In genomic region chr13:97725160-97725825, GRCm38 (mm10) we compare ENCODE assay signal across 18 mouse cellular contexts. TPM values are rescaled to one million over a fixed set of nuclear protein-coding genes. Genes with fewer than 3 reads are reported as not detected.
DNase-seq lines count a peak whose midpoint lies in the region; ATAC-seq and TF ChIP-seq lines count a peak whose summit lies in the region.
"Had no signal": no experiment of that assay in that cellular context is flagged by ENCODE, and none has a peak within 500 bp of the region (broad histone marks: within the 10 kb centered on the region; RNA-seq: fewer than 3 reads in every experiment).

No protein-coding gene starts in this region.

- no peak for DNase-seq in embryonic facial prominence, embryonic 10.5 days (ENCODE audit: low spot score)
- peak; percentile 71 for DNase-seq in left cerebral cortex, postnatal 4 days
- DNase-seq in left cerebral cortex, adult 8-10 months (ENCODE audit: low spot score in 2 of 2), result no peak
- no peak for DNase-seq in stomach, postnatal 0 days (ENCODE audit: low spot score)
- DNase-seq in adrenal gland, postnatal 36 days, result no peak
- DNase-seq: adrenal gland, postnatal 25 days; heart, adult 18-20 months; kidney, adult 9 months; kidney, postnatal 36 days; liver, embryonic 13.5 days; midbrain, embryonic 14.5 days; thymus, adult 2 months had no signal

- intact Hi-C loops in left cerebral cortex, postnatal 4 days (cut with DNase I), result no loop called here

- WGBS in embryonic facial prominence, embryonic 13.5 days, result 62% methylated on average over 11 of the region's 11 CpGs
- WGBS in embryonic facial prominence, embryonic 10.5 days, result 79% methylated on average over 11 of the region's 11 CpGs
- 58% methylated on average over 11 of the region's 11 CpGs for WGBS in stomach, embryonic 14.5 days
- 64% methylated on average over 11 of the region's 11 CpGs for WGBS in stomach, postnatal 0 days
- 59% methylated on average over 11 of the region's 11 CpGs for WGBS in forebrain, embryonic 15.5 days

- H3K27ac ChIP-seq in embryonic facial prominence, embryonic 13.5 days, result peak overlapping the region; percentile 36; the same call in 1 of the 2 replicates
- H3K27ac ChIP-seq in embryonic facial prominence, embryonic 10.5 days (replicated peaks), result no peak overlapping the region; the same call in 1 of the 2 replicates
- H3K27ac ChIP-seq in stomach, embryonic 14.5 days (ENCODE audit: low read length), result no peak overlapping the region
- no peak overlapping the region for H3K27ac ChIP-seq in stomach, postnatal 0 days (replicated peaks)
- no peak overlapping the region for H3K27ac ChIP-seq in forebrain, embryonic 15.5 days (replicated peaks)
- H3K27ac ChIP-seq: heart, embryonic 15.5 days; liver, embryonic 13.5 days; neural tube, embryonic 15.5 days had no signal

- H3K9ac ChIP-seq in embryonic facial prominence, embryonic 13.5 days, result no peak overlapping the region
- H3K9ac ChIP-seq in stomach, embryonic 14.5 days (replicated peaks; ENCODE audit: low read depth, low read length), result no peak overlapping the region
- H3K9ac ChIP-seq in stomach, postnatal 0 days (ENCODE audit: low read length), result no peak overlapping the region
- H3K9ac ChIP-seq in forebrain, embryonic 15.5 days (replicated peaks), result no peak overlapping the region
- H3K9ac ChIP-seq: heart, embryonic 15.5 days; liver, embryonic 13.5 days; neural tube, embryonic 15.5 days had no signal

- no peak overlapping the region for H3K4me2 ChIP-seq in embryonic facial prominence, embryonic 13.5 days
- H3K4me2 ChIP-seq in stomach, embryonic 14.5 days (replicated peaks; ENCODE audit: low read depth, low read length), result no peak overlapping the region
- H3K4me2 ChIP-seq in stomach, postnatal 0 days (replicated peaks; ENCODE audit: low read depth), result no peak overlapping the region
- no peak overlapping the region for H3K4me2 ChIP-seq in forebrain, embryonic 15.5 days (replicated peaks)
- H3K4me2 ChIP-seq: heart, embryonic 15.5 days; liver, embryonic 13.5 days; neural tube, embryonic 15.5 days had no signal

- H3K27me3 ChIP-seq in embryonic facial prominence, embryonic 13.5 days, result no peaks in the 10 kb centered on the region
- H3K27me3 ChIP-seq in embryonic facial prominence, embryonic 10.5 days (replicated peaks; ENCODE audit: low read depth, poor library complexity, severe bottlenecking), result no peaks in the 10 kb centered on the region
- H3K27me3 ChIP-seq in stomach, embryonic 14.5 days (ENCODE audit: control insufficient read depth, insufficient read depth, low read length), result no peaks in the 10 kb centered on the region
- H3K27me3 ChIP-seq in stomach, postnatal 0 days (ENCODE audit: control insufficient read depth, insufficient read depth, low read length), result no peaks in the 10 kb centered on the region
- H3K27me3 ChIP-seq in forebrain, embryonic 15.5 days, result no peaks in the 10 kb centered on the region
- H3K27me3 ChIP-seq: heart, embryonic 15.5 days; liver, embryonic 13.5 days; neural tube, embryonic 15.5 days had no signal

- TF ChIP-seq EP300 in stomach, postnatal 0 days (optimal IDR thresholded peaks at IDR 0.05), result no peak

- H3K4me1 ChIP-seq in embryonic facial prominence, embryonic 13.5 days, result peaks cover 13% of the 10 kb centered on the region; the same call in 1 of the 2 replicates
- H3K4me1 ChIP-seq in embryonic facial prominence, embryonic 10.5 days, result no peaks in the 10 kb centered on the region
- no peaks in the 10 kb centered on the region for H3K4me1 ChIP-seq in stomach, embryonic 14.5 days (ENCODE audit: control insufficient read depth, insufficient read depth, low read length)
- no peaks in the 10 kb centered on the region for H3K4me1 ChIP-seq in stomach, postnatal 0 days (replicated peaks; ENCODE audit: control insufficient read depth, insufficient read depth)
- H3K4me1 ChIP-seq in forebrain, embryonic 15.5 days, result peaks cover 6% of the 10 kb centered on the region; the same call in 1 of the 2 replicates
- H3K4me1 ChIP-seq: heart, embryonic 15.5 days; liver, embryonic 13.5 days had no signal

- no peaks in the 10 kb centered on the region for H3K9me3 ChIP-seq in embryonic facial prominence, embryonic 13.5 days
- H3K9me3 ChIP-seq in embryonic facial prominence, embryonic 10.5 days, result no peaks in the 10 kb centered on the region
- H3K9me3 ChIP-seq in stomach, embryonic 14.5 days (ENCODE audit: control insufficient read depth, low read depth, low read length), result no peaks in the 10 kb centered on the region
- H3K9me3 ChIP-seq in stomach, postnatal 0 days (ENCODE audit: control insufficient read depth, low read length), result no peaks in the 10 kb centered on the region
- no peaks in the 10 kb centered on the region for H3K9me3 ChIP-seq in forebrain, embryonic 15.5 days
- H3K9me3 ChIP-seq: heart, embryonic 15.5 days; liver, embryonic 13.5 days; neural tube, embryonic 15.5 days had no signal

- no peaks in the 10 kb centered on the region for H3K36me3 ChIP-seq in embryonic facial prominence, embryonic 13.5 days
- H3K36me3 ChIP-seq in embryonic facial prominence, embryonic 10.5 days (replicated peaks), result no peaks in the 10 kb centered on the region
- no peaks in the 10 kb centered on the region for H3K36me3 ChIP-seq in stomach, embryonic 14.5 days (ENCODE audit: control insufficient read depth, insufficient read depth, low read length)
- no peaks in the 10 kb centered on the region for H3K36me3 ChIP-seq in stomach, postnatal 0 days (ENCODE audit: control insufficient read depth, insufficient read depth, low read length)
- no peaks in the 10 kb centered on the region for H3K36me3 ChIP-seq in forebrain, embryonic 15.5 days
- H3K36me3 ChIP-seq: heart, embryonic 15.5 days; liver, embryonic 13.5 days; neural tube, embryonic 15.5 days had no signal

- H3K4me3 ChIP-seq in embryonic facial prominence, embryonic 13.5 days, result no peak overlapping the region
- H3K4me3 ChIP-seq in embryonic facial prominence, embryonic 10.5 days, result no peak overlapping the region
- H3K4me3 ChIP-seq in stomach, embryonic 14.5 days (ENCODE audit: low read depth, low read length), result no peak overlapping the region
- no peak overlapping the region for H3K4me3 ChIP-seq in stomach, postnatal 0 days (ENCODE audit: low read depth, low read length)
- no peak overlapping the region for H3K4me3 ChIP-seq in forebrain, embryonic 15.5 days
- H3K4me3 ChIP-seq: heart, embryonic 15.5 days; liver, embryonic 13.5 days; myocyte; neural tube, embryonic 15.5 days had no signal

- no peak for TF ChIP-seq CTCF in stomach, postnatal 0 days (IDR thresholded peaks at IDR 0.05; ENCODE audit: low read depth)

- ATAC-seq in embryonic facial prominence, embryonic 13.5 days (ENCODE audit: insufficient number of reproducible peaks, insufficient read depth, low FRiP score, low TSS enrichment, low read depth), result 0 out of 2 replicates have a peak, but pooled peaks have one; percentile 48
- ATAC-seq in stomach, embryonic 14.5 days (ENCODE audit: insufficient number of reproducible peaks, insufficient read depth, low FRiP score, low read depth), result 0 out of 2 replicates have a peak, but pooled peaks have one; percentile 23
- ATAC-seq in stomach, postnatal 0 days (ENCODE audit: low FRiP score, low TSS enrichment), result no peak
- no peak for ATAC-seq in forebrain, embryonic 15.5 days (replicated peaks)

RNA-seq across cellular contexts. Expression of gene Gm10260, which starts 35.1 kb away (rescaled TPM):
- 1.4 and 21.8 TPM in 2 replicates for polyA plus RNA-seq in embryonic facial prominence, embryonic 13.5 days (2015; fragmentation: Nextera tagmentation; extraction: Ambion mirVana)
- 5.0 and 5.4 TPM in 2 replicates for polyA plus RNA-seq in embryonic facial prominence, embryonic 10.5 days (2016; fragmentation: Nextera tagmentation; extraction: Ambion mirVana)
- total RNA-seq in left cerebral cortex, postnatal 4 days (2021), result 100 to 1,000 TPM; 149 to 157 TPM
- 10 to 100 TPM; 65.4 to 98.8 (median 81.4) TPM for total RNA-seq in left cerebral cortex, adult 8-10 months (2022)
- 3.6 and 4.7 TPM in 2 replicates for polyA plus RNA-seq in stomach, embryonic 14.5 days (2014; fragmentation: Nextera tagmentation; extraction: Ambion mirVana)
- polyA plus RNA-seq in stomach, postnatal 0 days (2015; fragmentation: Nextera tagmentation; extraction: Ambion mirVana), result 4.2 and 8.9 TPM in 2 replicates
- 100 to 1,000 TPM; 227 TPM for total RNA-seq in adrenal gland, postnatal 36 days (2021)
- 0.59 and 4.8 TPM in 2 replicates for polyA plus RNA-seq in forebrain, embryonic 15.5 days (2015; fragmentation: Nextera tagmentation; extraction: Ambion mirVana)
- polyA plus RNA-seq: midbrain, embryonic 14.5 days had no signal

Comparison
In these comparisons a context has a peak if more than half of its experiments do, and no peak if none do; other contexts are left out.
1. ATAC-seq: peak in embryonic facial prominence, embryonic 13.5 days (single experiment) and stomach, embryonic 14.5 days (single experiment); none in stomach, postnatal 0 days (single experiment) and forebrain, embryonic 15.5 days (single experiment).